8 mouse cellular contexts compared by ENCODE assay signal in genomic region chr10:58445850-58446249, GRCm38 (mm10). TPM values are rescaled to one million over a fixed set of nuclear protein-coding genes. Genes with fewer than 3 reads are reported as not detected.
A peak's percentile ranks its signal among the peaks of the same experiment; 100 is the strongest.
DNase-seq lines count a peak whose midpoint lies in the region; ATAC-seq lines count a peak whose summit lies in the region.

No protein-coding gene starts in this region.

- peak overlapping the region; percentile 72 for H3K4me2 ChIP-seq in forebrain, embryonic 13.5 days
- H3K4me2 ChIP-seq in kidney, embryonic 15.5 days: peak overlapping the region; percentile 69

- no peaks in the 10 kb centered on the region for H3K36me3 ChIP-seq in forebrain, embryonic 13.5 days (ENCODE audit: poor library complexity, severe bottlenecking)
- H3K36me3 ChIP-seq in kidney, embryonic 15.5 days: no peaks in the 10 kb centered on the region

- peak overlapping the region; percentile 78 for H3K27ac ChIP-seq in forebrain, embryonic 13.5 days
- peak overlapping the region; percentile 98 for H3K27ac ChIP-seq in kidney, embryonic 15.5 days

- WGBS in forebrain, embryonic 13.5 days: 13% methylated on average over 9 of the region's 9 CpGs
- WGBS in kidney, embryonic 15.5 days: 18% methylated on average over 9 of the region's 9 CpGs

- no peaks in the 10 kb centered on the region for H3K9me3 ChIP-seq in forebrain, embryonic 13.5 days (replicated peaks)
- H3K9me3 ChIP-seq in kidney, embryonic 15.5 days (replicated peaks): no peaks in the 10 kb centered on the region

- peak overlapping the region; percentile 82 for H3K4me3 ChIP-seq in forebrain, embryonic 13.5 days
- peak overlapping the region; percentile 98 for H3K4me3 ChIP-seq in kidney, embryonic 15.5 days (replicated peaks)

- peaks cover 12% of the 10 kb centered on the region for H3K4me1 ChIP-seq in forebrain, embryonic 13.5 days
- peaks cover 10% of the 10 kb centered on the region for H3K4me1 ChIP-seq in kidney, embryonic 15.5 days

- no peaks in the 10 kb centered on the region for H3K27me3 ChIP-seq in forebrain, embryonic 13.5 days
- no peaks in the 10 kb centered on the region for H3K27me3 ChIP-seq in kidney, embryonic 15.5 days

- H3K9ac ChIP-seq in forebrain, embryonic 13.5 days: peak overlapping the region; percentile 85
- H3K9ac ChIP-seq in kidney, embryonic 15.5 days: peak overlapping the region; percentile 66

- DNase-seq in left cerebral cortex, postnatal 25 days (ENCODE audit: low spot score in 2 of 2): peak; percentile 15 to 18
- DNase-seq in left cerebral cortex, postnatal 10 days (ENCODE audit: extremely low spot score in 1 of 2, low spot score in 2 of 2): no peak
- DNase-seq in R1 (ENCODE audit: low read depth, low spot score): peak; percentile 51
- DNase-seq in thymus, postnatal 4 days: peak; percentile 42
- DNase-seq in adrenal gland, adult (ENCODE audit: inconsistent age in 2 of 2, low spot score in 1 of 2): no peak

- no peak; the same call in 1 of the 2 replicates for ATAC-seq in forebrain, embryonic 13.5 days
- peak; percentile 1; the same call in 1 of the 2 replicates for ATAC-seq in kidney, embryonic 15.5 days (replicated peaks; ENCODE audit: low FRiP score)
- peak; percentile 39 for ATAC-seq in megakaryocyte progenitor cell, adult 5-6 weeks (replicated peaks; ENCODE audit: poor library complexity)

- intact Hi-C loops in left cerebral cortex, postnatal 25 days (cut with DNase I): loop anchor here (5.0 kb wide), 2 partner anchors 64 to 84 kb away; no protein-coding TSS in a partner anchor
- intact Hi-C loops in left cerebral cortex, postnatal 10 days (cut with DNase I): loop anchor here (2.0 kb wide), 1 partner anchor 83 kb away; no protein-coding TSS in a partner anchor

RNA-seq across cellular contexts. Expression of gene Ranbp2, which starts 0.9 kb away (rescaled TPM):
- total RNA-seq in left cerebral cortex, postnatal 25 days (2021): 10 to 100 TPM; 89.1 to 94.5 TPM
- total RNA-seq in left cerebral cortex, postnatal 10 days (2021): 10 to 100 TPM; 65.0 to 67.5 TPM
- 20.2 and 23.3 TPM in 2 replicates for polyA plus RNA-seq in forebrain, embryonic 13.5 days (2015; fragmentation: Nextera tagmentation; extraction: Ambion mirVana)
- 24.5 and 24.6 TPM in 2 replicates for polyA plus RNA-seq in kidney, embryonic 15.5 days (2015; fragmentation: Nextera tagmentation; extraction: Ambion mirVana)
- 158 and 161 TPM in 2 replicates for total RNA-seq in megakaryocyte progenitor cell, adult 5-6 weeks (2015)
- total RNA-seq in megakaryocyte progenitor cell, adult 5-6 weeks (2017): 177 and 233 TPM in 2 replicates

RNA-seq across cellular contexts. Expression of gene Ccdc138, which starts 51.9 kb away (rescaled TPM):
- 1 to 10 TPM; 4.6 to 4.8 TPM for total RNA-seq in left cerebral cortex, postnatal 25 days (2021)
- total RNA-seq in left cerebral cortex, postnatal 10 days (2021): 1 to 10 TPM; 7.1 to 7.8 TPM
- 13.7 and 15.3 TPM in 2 replicates for polyA plus RNA-seq in forebrain, embryonic 13.5 days (2015; fragmentation: Nextera tagmentation; extraction: Ambion mirVana)
- 10.1 and 10.7 TPM in 2 replicates for polyA plus RNA-seq in kidney, embryonic 15.5 days (2015; fragmentation: Nextera tagmentation; extraction: Ambion mirVana)
- 5.0 and 5.7 TPM in 2 replicates for total RNA-seq in megakaryocyte progenitor cell, adult 5-6 weeks (2015)
- total RNA-seq in megakaryocyte progenitor cell, adult 5-6 weeks (2017): 4.1 and 5.3 TPM in 2 replicates

Comparison
In these comparisons a context has a peak if more than half of its experiments do, and no peak if none do; other contexts are left out.
1. DNase-seq: peak in left cerebral cortex, postnatal 25 days (2 of 2), R1 (single experiment) and thymus, postnatal 4 days (single experiment); none in left cerebral cortex, postnatal 10 days (0 of 2) and adrenal gland, adult (0 of 2).